In the genomic region with DNA sequence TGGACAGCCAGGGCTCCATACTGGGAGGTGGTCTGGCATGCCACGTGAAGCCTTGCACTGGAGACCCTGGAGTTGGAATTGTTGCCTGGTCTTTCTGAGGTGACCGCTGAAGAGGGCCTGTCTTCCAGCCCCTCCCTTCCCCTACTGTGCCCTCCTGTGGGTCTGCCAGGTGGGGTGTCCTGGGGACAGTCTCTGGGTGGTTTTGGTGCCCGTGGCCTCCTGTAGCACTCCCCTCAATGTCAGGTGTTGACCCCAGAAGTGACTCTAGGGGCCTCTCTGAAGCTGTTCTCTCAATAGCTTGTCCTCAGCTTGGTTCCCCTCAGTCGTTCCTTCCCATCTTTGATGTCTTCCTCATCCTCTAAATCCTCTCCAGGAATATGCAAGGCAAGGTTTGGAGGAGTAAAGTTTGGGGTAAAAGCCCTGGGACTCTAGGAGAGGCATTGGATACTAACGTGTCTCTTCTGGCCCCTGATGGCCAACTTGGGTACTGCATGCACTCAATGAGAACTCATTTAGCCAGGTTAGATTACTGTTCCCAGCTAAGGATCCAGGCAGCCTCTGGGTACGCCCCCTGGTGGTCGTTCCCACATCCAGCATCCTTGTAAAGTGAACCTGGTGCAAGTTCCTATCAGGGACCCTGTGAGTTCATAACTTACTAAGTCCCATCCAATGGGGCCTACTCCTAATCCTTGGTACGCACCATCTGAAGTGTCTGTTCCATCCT, we compare ENCODE assay signal across 8 mouse cellular contexts.
A peak's percentile ranks its signal among the peaks of the same experiment; 100 is the strongest.
DNase-seq lines count a peak whose midpoint lies in the region; ATAC-seq and TF ChIP-seq lines count a peak whose summit lies in the region.

No protein-coding gene starts in this region.

- ATAC-seq in intestine, embryonic 14.5 days (replicated peaks; ENCODE audit: low FRiP score, low TSS enrichment, low read depth) = peak; percentile 70

- intact Hi-C loops in left cerebral cortex, postnatal 10 days (cut with DNase I) = loop anchor here (1.0 to 5.0 kb wide), 3 partner anchors 46 to 286 kb away; no protein-coding TSS in a partner anchor

- H3K4me1 ChIP-seq in cortical plate, adult 2 months (ENCODE audit: control insufficient read depth, insufficient read depth, low read length) = no peaks in the 10 kb centered on the region
- no peaks in the 10 kb centered on the region for H3K4me1 ChIP-seq in intestine, embryonic 14.5 days (replicated peaks; ENCODE audit: control insufficient read depth, insufficient read depth, low read length)

- peak; percentile 100 for TF ChIP-seq CTCF in cortical plate, adult 2 months (IDR thresholded peaks at IDR 0.05; ENCODE audit: extremely low read depth, insufficient read depth, low read length)

- peak; percentile 98 for DNase-seq in adipocyte (ENCODE audit: low spot score)
- DNase-seq in gastrocnemius, postnatal 10 days = peak; percentile 98
- peak; percentile 99 for DNase-seq in intestine, embryonic 14.5 days (ENCODE audit: low spot score)
- peak; percentile 92 to 93 for DNase-seq in left cerebral cortex, postnatal 10 days (ENCODE audit: extremely low spot score in 1 of 2, low spot score in 2 of 2)
- peak; percentile 97 for DNase-seq in mesoderm, embryonic 11.5 days (ENCODE audit: low read depth, low spot score)
- peak; percentile 83 to 85 for DNase-seq in right cerebral cortex, postnatal 36 days (ENCODE audit: low spot score in 2 of 2)
- DNase-seq in urinary bladder, postnatal 4 days (ENCODE audit: low spot score in 2 of 2) = peak; percentile 87 to 95

- H3K9ac ChIP-seq in intestine, embryonic 14.5 days (ENCODE audit: low read length) = no peak overlapping the region

- H3K27me3 ChIP-seq in intestine, embryonic 14.5 days (replicated peaks; ENCODE audit: control insufficient read depth, insufficient read depth, low read length) = no peaks in the 10 kb centered on the region

- H3K27ac ChIP-seq in cortical plate, adult 2 months (ENCODE audit: insufficient read depth, low read length) = no peak overlapping the region
- no peak overlapping the region for H3K27ac ChIP-seq in intestine, embryonic 14.5 days (ENCODE audit: low read depth)

- H3K9me3 ChIP-seq in intestine, embryonic 14.5 days (ENCODE audit: control insufficient read depth, low read length) = peaks cover 4% of the 10 kb centered on the region; the same call in 1 of the 2 replicates

- 39% methylated on average over 8 of the region's 8 CpGs for WGBS in intestine, embryonic 14.5 days

- no peak for TF ChIP-seq POLR2A in cortical plate, adult 2 months (IDR thresholded peaks at IDR 0.05; ENCODE audit: extremely low read depth, insufficient read depth, low read length)

- no peak overlapping the region for H3K4me3 ChIP-seq in cortical plate, adult 2 months (ENCODE audit: insufficient read depth, low read length)
- no peak overlapping the region for H3K4me3 ChIP-seq in intestine, embryonic 14.5 days (ENCODE audit: low read depth, low read length)

- H3K4me2 ChIP-seq in intestine, embryonic 14.5 days (ENCODE audit: low read length) = no peak overlapping the region

- peaks cover 95% of the 10 kb centered on the region for H3K36me3 ChIP-seq in intestine, embryonic 14.5 days (ENCODE audit: control insufficient read depth, insufficient read depth, low read length)
